Mouse (Mus musculus) kidney, postnatal 25 days (tissue): ENCODE results near the gene Sdhd.

Experiments
- DNase-seq, 2 experiments: peaks; one replicate each; pipeline ENCODE4 v3.0.0; 2021; ENCODE audit warnings: mixed read lengths in 2 of 2

The Sdhd gene

GRCm38 (mm10) chr9:50585145-50585818, 18.3 kb downstream of the Sdhd start:
- peak; percentile 87 to 90 for DNase-seq

GRCm38 (mm10) chr9:50580370-50580769, 23.2 kb downstream of the Sdhd start:
- no peak for DNase-seq

- DNase-seq, result no peak
These were observed 33.8 kb downstream of the Sdhd start for GRCm38 (mm10) chr9:50569599-50570525.

- no peak for DNase-seq
These were observed 35.7 kb downstream of the Sdhd start for GRCm38 (mm10) chr9:50567881-50568280.

- no peak for DNase-seq
These were observed 36.2 kb downstream of the Sdhd start for GRCm38 (mm10) chr9:50567372-50567771.

- no peak for DNase-seq
These were observed 37.7 kb downstream of the Sdhd start for GRCm38 (mm10) chr9:50565940-50566339.

GRCm38 (mm10) chr9:50565173-50565572, 38.4 kb downstream of the Sdhd start:
- no peak for DNase-seq

GRCm38 (mm10) chr9:50561918-50562360, 41.7 kb downstream of the Sdhd start:
- no peak for DNase-seq

- no peak for DNase-seq
These were observed 42.3 kb downstream of the Sdhd start, which contains the start of gene Tex12 for GRCm38 (mm10) chr9:50561145-50561917. Gene Tex12 (minus strand): TSS chr9:50561325.

GRCm38 (mm10) chr9:50555094-50555446, 48.5 kb downstream of the Sdhd start, which contains the start of gene Bco2:
Gene Bco2 (minus strand): TSS chr9:50555181.
- peak; percentile 50 to 66 for DNase-seq

- DNase-seq, result peak; percentile 29 to 62
These were observed 49.1 kb downstream of the Sdhd start, which contains the start of gene Il18 for GRCm38 (mm10) chr9:50554241-50555093. Gene Il18 (plus strand): TSS chr9:50554827.

GRCm38 (mm10) chr9:50553547-50553946, 50.1 kb downstream of the Sdhd start:
- DNase-seq, result no peak

GRCm38 (mm10) chr9:50552206-50552605, 51.4 kb downstream of the Sdhd start:
- DNase-seq, result no peak

GRCm38 (mm10) chr9:50548936-50549335, 54.7 kb downstream of the Sdhd start:
- DNase-seq, result no peak

- DNase-seq, result no peak
These were observed 55.6 kb downstream of the Sdhd start for GRCm38 (mm10) chr9:50547859-50548478.
